Comparison of ENCODE assay signal across 9 mouse cellular contexts in the genomic region with DNA sequence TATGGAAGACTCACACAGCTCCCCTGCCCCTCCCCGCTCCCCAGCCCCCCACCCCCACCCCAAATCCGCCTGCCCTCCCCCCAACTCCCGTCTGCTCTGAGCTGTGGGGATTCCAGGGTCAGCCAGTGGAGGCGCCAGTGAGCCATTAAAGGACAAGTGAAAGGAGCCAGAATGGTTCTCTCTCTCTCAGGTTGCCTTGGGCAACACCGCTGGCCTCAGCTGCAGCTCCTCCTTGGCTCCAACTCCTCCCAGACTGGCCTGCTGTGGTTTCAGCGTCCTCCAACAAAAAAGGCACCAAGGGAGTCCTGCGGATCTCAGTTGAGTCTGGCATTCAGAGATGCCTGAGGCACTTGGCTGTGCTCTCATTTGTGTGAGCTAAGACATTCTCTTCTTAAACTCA. TPM values are rescaled to one million over a fixed set of nuclear protein-coding genes. Genes with fewer than 3 reads are reported as not detected.
DNase-seq lines count a peak whose midpoint lies in the region; ATAC-seq lines count a peak whose summit lies in the region.
"Had no signal": no experiment of that assay in that cellular context is flagged by ENCODE, and none has a peak within 500 bp of the region (broad histone marks: within the 10 kb centered on the region; RNA-seq: fewer than 3 reads in every experiment).

No protein-coding gene starts in this region.

- 4% methylated on average over 7 of the region's 7 CpGs for WGBS in hindbrain, embryonic 14.5 days
- 3% methylated on average over 7 of the region's 7 CpGs for WGBS in limb, embryonic 13.5 days
- 0% methylated on average over 7 of the region's 7 CpGs for WGBS in midbrain, embryonic 14.5 days

- peak; percentile 71 to 75 for DNase-seq in right cerebral cortex, postnatal 10 days (ENCODE audit: low spot score in 2 of 2)
- no peak for DNase-seq in right cerebral cortex, postnatal 36 days (ENCODE audit: low spot score in 2 of 2)
- peak; percentile 20 for DNase-seq in cerebellum, adult 8-10 months
- DNase-seq in forelimb bud, embryonic 11.5 days (ENCODE audit: low read depth, low spot score) = peak; percentile 51
- DNase-seq in hindbrain, embryonic 14.5 days (ENCODE audit: low spot score) = peak; percentile 58
- peak; percentile 68 for DNase-seq in midbrain, embryonic 14.5 days
- peak; percentile 8 to 40 for DNase-seq in thymus, postnatal 10 days (ENCODE audit: low spot score in 2 of 2)

- H3K9ac ChIP-seq in hindbrain, embryonic 14.5 days = no peak overlapping the region
- H3K9ac ChIP-seq in limb, embryonic 13.5 days = no peak overlapping the region
- H3K9ac ChIP-seq in midbrain, embryonic 14.5 days (replicated peaks; ENCODE audit: low read length) = no peak overlapping the region

- H3K4me1 ChIP-seq in hindbrain, embryonic 14.5 days (replicated peaks; ENCODE audit: control insufficient read depth, insufficient read depth, low read length) = no peaks in the 10 kb centered on the region
- H3K4me1 ChIP-seq in limb, embryonic 13.5 days = peaks cover 8% of the 10 kb centered on the region; the same call in 1 of the 2 replicates
- H3K4me1 ChIP-seq in midbrain, embryonic 14.5 days (ENCODE audit: control insufficient read depth, insufficient read depth, low read length) = no peaks in the 10 kb centered on the region

- H3K27ac ChIP-seq in hindbrain, embryonic 14.5 days = no peak overlapping the region
- no peak overlapping the region for H3K27ac ChIP-seq in limb, embryonic 13.5 days
- H3K27ac ChIP-seq in midbrain, embryonic 14.5 days (replicated peaks; ENCODE audit: low read depth, low read length) = no peak overlapping the region

- peak; percentile 81 for ATAC-seq in hindbrain, embryonic 14.5 days (ENCODE audit: low FRiP score)
- ATAC-seq in limb, embryonic 13.5 days (ENCODE audit: low FRiP score, low read depth) = no peak
- peak; percentile 34; the same call in 1 of the 2 replicates for ATAC-seq in midbrain, embryonic 14.5 days (ENCODE audit: low FRiP score, low TSS enrichment)

- no peaks in the 10 kb centered on the region for H3K27me3 ChIP-seq in hindbrain, embryonic 14.5 days (ENCODE audit: control insufficient read depth, insufficient read depth, low read length)
- H3K27me3 ChIP-seq in limb, embryonic 13.5 days = no peaks in the 10 kb centered on the region
- no peaks in the 10 kb centered on the region for H3K27me3 ChIP-seq in midbrain, embryonic 14.5 days (ENCODE audit: control insufficient read depth, insufficient read depth, low read length)

- no peak overlapping the region for H3K4me3 ChIP-seq in hindbrain, embryonic 14.5 days (replicated peaks; ENCODE audit: low read length)
- no peak overlapping the region for H3K4me3 ChIP-seq in limb, embryonic 13.5 days
- H3K4me3 ChIP-seq in midbrain, embryonic 14.5 days (replicated peaks; ENCODE audit: low read depth, low read length) = no peak overlapping the region
- H3K4me3 ChIP-seq: myocyte had no signal

- H3K4me2 ChIP-seq in hindbrain, embryonic 14.5 days (replicated peaks) = peak overlapping the region; percentile 8; the same call in 1 of the 2 replicates
- H3K4me2 ChIP-seq in limb, embryonic 13.5 days (replicated peaks) = peak overlapping the region; percentile 34
- no peak overlapping the region for H3K4me2 ChIP-seq in midbrain, embryonic 14.5 days (ENCODE audit: low read length)

- H3K36me3 ChIP-seq in hindbrain, embryonic 14.5 days (replicated peaks; ENCODE audit: control insufficient read depth, insufficient read depth) = no peaks in the 10 kb centered on the region
- no peaks in the 10 kb centered on the region for H3K36me3 ChIP-seq in limb, embryonic 13.5 days
- no peaks in the 10 kb centered on the region for H3K36me3 ChIP-seq in midbrain, embryonic 14.5 days (ENCODE audit: control insufficient read depth, insufficient read depth, low read length)

- H3K9me3 ChIP-seq in hindbrain, embryonic 14.5 days (ENCODE audit: control insufficient read depth, low read length) = no peaks in the 10 kb centered on the region
- H3K9me3 ChIP-seq in limb, embryonic 13.5 days = no peaks in the 10 kb centered on the region
- no peaks in the 10 kb centered on the region for H3K9me3 ChIP-seq in midbrain, embryonic 14.5 days (ENCODE audit: control insufficient read depth, low read length)

RNA-seq across cellular contexts. Expression of a gene that starts 47.9 kb away (rescaled TPM):
- 5.8 and 6.3 TPM in 2 replicates for polyA plus RNA-seq in hindbrain, embryonic 14.5 days (2014; fragmentation: Nextera tagmentation; extraction: Ambion mirVana)
- 14.9 and 15.1 TPM in 2 replicates for polyA plus RNA-seq in limb, embryonic 13.5 days (2015; fragmentation: Nextera tagmentation; extraction: Ambion mirVana)
- 3.6 and 6.0 TPM in 2 replicates for polyA plus RNA-seq in midbrain, embryonic 14.5 days (2014; fragmentation: Nextera tagmentation; extraction: Ambion mirVana)

RNA-seq across cellular contexts. Expression of a gene that starts 51.3 kb away (rescaled TPM):
- 9.3 and 12.8 TPM in 2 replicates for polyA plus RNA-seq in hindbrain, embryonic 14.5 days (2014; fragmentation: Nextera tagmentation; extraction: Ambion mirVana)
- 0.25 and 0.51 TPM in 2 replicates for polyA plus RNA-seq in limb, embryonic 13.5 days (2015; fragmentation: Nextera tagmentation; extraction: Ambion mirVana)
- 7.8 and 8.9 TPM in 2 replicates for polyA plus RNA-seq in midbrain, embryonic 14.5 days (2014; fragmentation: Nextera tagmentation; extraction: Ambion mirVana)
- polyA plus RNA-seq: myocyte had no signal

Comparison
In these comparisons a context has a peak if more than half of its experiments do, and no peak if none do; other contexts are left out.
1. DNase-seq: peak in right cerebral cortex, postnatal 10 days (2 of 2), cerebellum, adult 8-10 months (single experiment), forelimb bud, embryonic 11.5 days (single experiment), hindbrain, embryonic 14.5 days (single experiment), midbrain, embryonic 14.5 days (single experiment) and thymus, postnatal 10 days (2 of 2); none in right cerebral cortex, postnatal 36 days (0 of 2).